Mouse (Mus musculus) E14TG2a.4 (cell line): ENCODE measurements around the gene H60c.

Experiments used
- CTCF ChIP-seq: conservative IDR thresholded peaks from 2 replicates; pipeline ENCODE4 v1.5.1; 2014; ENCODE audit warnings: low read length
- NANOG ChIP-seq: IDR thresholded peaks from 2 replicates; pipeline ENCODE4 v1.6.1; 2014; ENCODE audit warnings: borderline replicate concordance, low read length, mixed read lengths
- POU5F1 ChIP-seq: IDR thresholded peaks from 2 replicates; pipeline ENCODE4 v1.6.1; 2014; ENCODE audit warnings: low read length, borderline replicate concordance

DNA sequence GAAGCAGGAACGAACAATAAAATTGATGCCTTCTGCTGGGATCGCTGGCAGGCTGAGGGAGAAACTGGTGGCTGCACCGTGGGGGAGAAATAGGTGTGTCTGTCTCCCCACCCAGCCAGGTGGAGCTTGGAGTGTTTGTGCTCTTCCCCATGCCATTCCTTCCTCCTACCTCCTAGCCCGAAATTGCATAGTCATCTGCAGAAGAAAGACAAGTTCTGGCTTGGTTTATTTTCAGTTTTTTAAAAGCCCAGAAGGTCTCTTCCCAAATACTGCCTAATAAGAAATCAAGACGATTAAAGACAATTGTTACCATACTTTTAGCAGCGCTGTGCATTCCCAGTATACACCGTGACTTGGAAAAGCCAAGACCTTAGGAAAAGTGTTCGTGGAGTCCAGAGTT lies at the start of gene H60c:
- TF ChIP-seq CTCF (no peak), POU5F1 (no peak), NANOG (no peak)
